Mouse (Mus musculus): ENCODE results near the gene Tmsb15a.
"Not testable (repeated sequence)": the region's sequence is repeated elsewhere in the genome, so short reads cannot be mapped to it uniquely, and the experiment has no call there.

Gene Tmsb15a

GRCm38 (mm10) chrX:135725161-135725560 is at the start of gene Tmsb15a:
TSS of gene Tmsb15a (minus strand) at chrX:135725261.
- no peak for DNase-seq (ENCODE audit: low read depth, low spot score)

- no peak for DNase-seq (ENCODE audit: low read depth, low spot score)
These were observed 43.5 kb upstream of the Tmsb15a start for GRCm38 (mm10) chrX:135768565-135768964.

GRCm38 (mm10) chrX:135768043-135768548 is 43.0 kb upstream of the Tmsb15a start:
- DNase-seq (ENCODE audit: low read depth, low spot score), result no peak

GRCm38 (mm10) chrX:135761707-135762106 is 36.6 kb upstream of the Tmsb15a start:
- no peak for DNase-seq (ENCODE audit: low read depth, low spot score)

- peak; percentile 42 for DNase-seq (ENCODE audit: low read depth, low spot score)
These were observed 27.8 kb upstream of the Tmsb15a start for GRCm38 (mm10) chrX:135752832-135753231.

- not testable (repeated sequence) for DNase-seq (ENCODE audit: low read depth, low spot score)
These were observed 20.3 kb upstream of the Tmsb15a start for GRCm38 (mm10) chrX:135745376-135745775.

- no peak for DNase-seq (ENCODE audit: low read depth, low spot score)
These were observed 17.9 kb upstream of the Tmsb15a start for GRCm38 (mm10) chrX:135743056-135743355.

- peak; percentile 71 for DNase-seq (ENCODE audit: low read depth, low spot score)
These were observed 17.4 kb upstream of the Tmsb15a start, which contains the start of the genes Armcx5 and Gprasp1 for GRCm38 (mm10) chrX:135742304-135743055. TSS of gene Armcx5 (plus strand) at chrX:135742733. TSS of gene Gprasp1 (plus strand) at chrX:135742733.

GRCm38 (mm10) chrX:135738730-135739520 is 13.9 kb upstream of the Tmsb15a start:
- DNase-seq (ENCODE audit: low read depth, low spot score), result no peak

GRCm38 (mm10) chrX:135712845-135713244 is 12.2 kb downstream of the Tmsb15a start:
- no peak for DNase-seq (ENCODE audit: low read depth, low spot score)

GRCm38 (mm10) chrX:135704349-135704748 is 20.7 kb downstream of the Tmsb15a start:
- DNase-seq (ENCODE audit: low read depth, low spot score), result no peak

- DNase-seq (ENCODE audit: low read depth, low spot score), result no peak
These were observed 21.9 kb downstream of the Tmsb15a start for GRCm38 (mm10) chrX:135703111-135703510.

- DNase-seq (ENCODE audit: low read depth, low spot score), result no peak
These were observed 31.4 kb downstream of the Tmsb15a start, which contains the start of gene Tcp11x2 for GRCm38 (mm10) chrX:135693633-135694032. TSS of gene Tcp11x2 (minus strand) at chrX:135693790.

- DNase-seq (ENCODE audit: low read depth, low spot score), result no peak
These were observed 37.3 kb downstream of the Tmsb15a start for GRCm38 (mm10) chrX:135687802-135688201.

- DNase-seq (ENCODE audit: low read depth, low spot score), result no peak
These were observed 43.2 kb downstream of the Tmsb15a start for GRCm38 (mm10) chrX:135681858-135682257.

Data from c-Kit-negative CD71-positive TER-119-positive erythroid progenitor cells, embryonic 14.5 days (primary cell).